15 mouse cellular contexts compared by ENCODE assay signal in genomic region chr10:24826130-24826529, GRCm38 (mm10). TPM values are rescaled to one million over a fixed set of nuclear protein-coding genes. Genes with fewer than 3 reads are reported as not detected.
DNase-seq lines count a peak whose midpoint lies in the region; ATAC-seq lines count a peak whose summit lies in the region.
"Had no signal": no experiment of that assay in that cellular context is flagged by ENCODE, and none has a peak within 500 bp of the region (broad histone marks: within the 10 kb centered on the region; RNA-seq: fewer than 3 reads in every experiment).

No protein-coding gene starts in this region.

- peak; percentile 24 for DNase-seq in hindbrain, embryonic 10.5 days (ENCODE audit: low spot score)
- DNase-seq in R1 (ENCODE audit: low read depth, low spot score), result peak; percentile 97
- peak; percentile 35 for DNase-seq in embryo, embryonic 10.5 days (ENCODE audit: low spot score)
- no peak for DNase-seq in gastrocnemius, postnatal 25 days
- DNase-seq in heart, adult 9 months (ENCODE audit: low spot score in 2 of 2), result no peak
- no peak for DNase-seq in testis, postnatal 14 days (ENCODE audit: low spot score)
- DNase-seq: cerebellum, adult 11 months; cerebellum, postnatal 36 days; kidney, postnatal 10 days; layer of hippocampus, adult 9-11 months; lung, postnatal 4 days; thymus, postnatal 14 days had no signal

- no peak overlapping the region for H3K9ac ChIP-seq in hindbrain, embryonic 13.5 days
- H3K9ac ChIP-seq in midbrain, embryonic 13.5 days (replicated peaks), result 0 out of 2 replicates have a peak overlapping the region, but pooled peaks have one; percentile 28
- H3K9ac ChIP-seq: embryonic facial prominence, embryonic 15.5 days had no signal

- no peak overlapping the region for H3K4me2 ChIP-seq in hindbrain, embryonic 13.5 days
- peak overlapping the region; percentile 20; the same call in 1 of the 2 replicates for H3K4me2 ChIP-seq in midbrain, embryonic 13.5 days (replicated peaks)
- H3K4me2 ChIP-seq: embryonic facial prominence, embryonic 15.5 days had no signal

- ATAC-seq in hindbrain, embryonic 13.5 days (ENCODE audit: low FRiP score), result no peak
- peak; percentile 71 for ATAC-seq in midbrain, embryonic 13.5 days

- peak overlapping the region; percentile 12; the same call in 1 of the 2 replicates for H3K4me3 ChIP-seq in hindbrain, embryonic 10.5 days
- H3K4me3 ChIP-seq in hindbrain, embryonic 13.5 days, result no peak overlapping the region
- H3K4me3 ChIP-seq in midbrain, embryonic 13.5 days (replicated peaks), result no peak overlapping the region
- H3K4me3 ChIP-seq: embryonic facial prominence, embryonic 15.5 days had no signal

- H3K27ac ChIP-seq in hindbrain, embryonic 10.5 days, result peak overlapping the region; percentile 62; the same call in 1 of the 2 replicates
- H3K27ac ChIP-seq in hindbrain, embryonic 13.5 days, result no peak overlapping the region
- no peak overlapping the region for H3K27ac ChIP-seq in midbrain, embryonic 13.5 days
- H3K27ac ChIP-seq: embryonic facial prominence, embryonic 15.5 days had no signal

- no peaks in the 10 kb centered on the region for H3K36me3 ChIP-seq in hindbrain, embryonic 10.5 days
- no peaks in the 10 kb centered on the region for H3K36me3 ChIP-seq in hindbrain, embryonic 13.5 days
- H3K36me3 ChIP-seq in midbrain, embryonic 13.5 days, result no peaks in the 10 kb centered on the region
- H3K36me3 ChIP-seq: embryonic facial prominence, embryonic 15.5 days had no signal

- H3K9me3 ChIP-seq in hindbrain, embryonic 10.5 days, result no peaks in the 10 kb centered on the region
- H3K9me3 ChIP-seq in hindbrain, embryonic 13.5 days, result no peaks in the 10 kb centered on the region
- H3K9me3 ChIP-seq in midbrain, embryonic 13.5 days, result no peaks in the 10 kb centered on the region
- H3K9me3 ChIP-seq: embryonic facial prominence, embryonic 15.5 days had no signal

- H3K4me1 ChIP-seq in hindbrain, embryonic 10.5 days (replicated peaks), result peaks cover 17% of the 10 kb centered on the region
- no peaks in the 10 kb centered on the region for H3K4me1 ChIP-seq in hindbrain, embryonic 13.5 days (replicated peaks)
- H3K4me1 ChIP-seq in midbrain, embryonic 13.5 days (replicated peaks), result peaks cover 8% of the 10 kb centered on the region

- WGBS in hindbrain, embryonic 10.5 days, result 25% methylated on average over 6 of the region's 6 CpGs
- WGBS in hindbrain, embryonic 13.5 days, result 16% methylated on average over 6 of the region's 6 CpGs
- WGBS in midbrain, embryonic 13.5 days, result 7% methylated on average over 6 of the region's 6 CpGs

- H3K27me3 ChIP-seq in hindbrain, embryonic 10.5 days (ENCODE audit: insufficient read depth, poor library complexity, severe bottlenecking), result no peaks in the 10 kb centered on the region
- no peaks in the 10 kb centered on the region for H3K27me3 ChIP-seq in hindbrain, embryonic 13.5 days
- no peaks in the 10 kb centered on the region for H3K27me3 ChIP-seq in midbrain, embryonic 13.5 days
- H3K27me3 ChIP-seq: embryonic facial prominence, embryonic 15.5 days had no signal

RNA-seq across cellular contexts. Expression of gene Enpp3, which starts 16.5 kb away (rescaled TPM):
- 3.9 and 7.5 TPM in 2 replicates for polyA plus RNA-seq in hindbrain, embryonic 10.5 days (2016; fragmentation: Nextera tagmentation; extraction: Ambion mirVana)
- 4.2 and 4.6 TPM in 2 replicates for polyA plus RNA-seq in hindbrain, embryonic 13.5 days (2015; fragmentation: Nextera tagmentation; extraction: Ambion mirVana)
- 3.4 and 4.0 TPM in 2 replicates for polyA plus RNA-seq in midbrain, embryonic 13.5 days (2015; fragmentation: Nextera tagmentation; extraction: Ambion mirVana)
- total RNA-seq in gastrocnemius, postnatal 25 days (2021), result 1 to 10 TPM; 2.1 to 2.6 TPM

RNA-seq across cellular contexts. Expression of gene Med23, which starts 43.7 kb away (rescaled TPM):
- polyA plus RNA-seq in hindbrain, embryonic 10.5 days (2016; fragmentation: Nextera tagmentation; extraction: Ambion mirVana), result 23.4 and 26.7 TPM in 2 replicates
- 28.1 and 28.5 TPM in 2 replicates for polyA plus RNA-seq in hindbrain, embryonic 13.5 days (2015; fragmentation: Nextera tagmentation; extraction: Ambion mirVana)
- 30.5 and 32.8 TPM in 2 replicates for polyA plus RNA-seq in midbrain, embryonic 13.5 days (2015; fragmentation: Nextera tagmentation; extraction: Ambion mirVana)
- 10 to 100 TPM in 1 of 2 experiments, 1 to 10 TPM in 1; 8.7 to 11.4 TPM for total RNA-seq in gastrocnemius, postnatal 25 days (2021)

Comparison
In these comparisons a context has a peak if more than half of its experiments do, and no peak if none do; other contexts are left out.
1. DNase-seq: peak in hindbrain, embryonic 10.5 days (single experiment), R1 (single experiment) and embryo, embryonic 10.5 days (single experiment); none in gastrocnemius, postnatal 25 days (single experiment), heart, adult 9 months (0 of 2) and testis, postnatal 14 days (single experiment).